Mouse (Mus musculus): ENCODE results near the gene Grin2d.

Gene Grin2d

DNA sequence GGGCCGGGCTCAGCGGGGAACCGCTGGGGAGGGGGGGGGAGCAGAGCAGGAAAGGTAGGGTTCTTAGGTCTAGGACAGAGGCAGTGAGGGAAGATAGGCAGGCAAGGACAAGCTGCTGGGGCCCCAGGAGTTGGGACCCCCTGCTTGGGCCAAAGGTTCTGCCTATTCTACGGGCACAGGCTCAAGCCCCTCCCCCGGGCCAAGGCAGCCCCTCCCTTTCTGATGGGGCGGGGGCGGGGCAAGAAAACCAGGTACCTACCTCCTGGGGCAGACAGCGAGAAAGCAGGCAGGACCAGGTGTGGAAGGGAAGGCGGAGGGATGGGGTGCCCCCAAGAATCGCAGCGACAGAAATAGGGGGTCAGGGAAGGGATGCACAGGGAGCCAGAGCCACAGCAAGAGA is 69.7 kb downstream of the Grin2d start:
- DNase-seq (ENCODE audit: low spot score in 2 of 2), result no peak

DNA sequence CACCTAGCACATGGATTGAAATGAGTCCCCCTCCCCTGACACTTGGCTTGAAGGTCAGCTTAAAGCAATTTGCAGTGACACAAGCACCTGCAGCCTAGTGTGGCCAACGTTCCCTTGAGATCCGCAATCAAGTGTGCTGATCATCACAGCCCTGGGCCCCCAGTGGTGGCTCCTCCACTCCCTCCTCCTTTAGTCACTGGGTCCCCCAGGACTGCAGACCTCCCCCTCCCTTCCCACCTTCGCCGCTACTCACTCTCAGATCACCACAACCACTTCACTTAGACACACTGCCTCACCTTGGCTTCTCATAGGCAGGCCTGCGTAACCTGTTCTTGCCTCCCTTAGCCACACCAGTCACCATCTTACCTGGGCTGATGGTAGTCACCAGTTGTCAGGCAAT is 72.2 kb downstream of the Grin2d start:
- DNase-seq (ENCODE audit: low spot score in 2 of 2), result no peak

DNA sequence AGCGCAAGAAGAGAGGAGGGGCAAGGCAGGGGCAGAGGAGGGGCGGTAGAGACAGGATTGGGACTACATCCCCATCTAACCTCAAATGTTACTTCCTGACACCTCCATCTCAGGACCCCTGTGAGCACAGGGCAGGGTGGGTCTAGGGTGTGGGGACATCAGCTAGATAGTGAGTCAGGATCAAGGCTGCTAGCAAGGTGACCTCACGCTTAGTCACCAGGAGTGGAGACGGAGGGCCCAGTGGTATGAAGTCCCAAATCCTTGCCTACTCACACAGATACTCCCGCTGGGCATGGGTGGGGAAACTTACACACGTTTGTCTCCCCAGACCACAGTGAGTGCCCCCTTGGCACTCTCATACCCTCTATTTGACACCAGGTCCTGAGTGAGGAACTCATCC is 75.6 kb downstream of the Grin2d start:
- no peak for DNase-seq (ENCODE audit: low spot score in 2 of 2)

DNA sequence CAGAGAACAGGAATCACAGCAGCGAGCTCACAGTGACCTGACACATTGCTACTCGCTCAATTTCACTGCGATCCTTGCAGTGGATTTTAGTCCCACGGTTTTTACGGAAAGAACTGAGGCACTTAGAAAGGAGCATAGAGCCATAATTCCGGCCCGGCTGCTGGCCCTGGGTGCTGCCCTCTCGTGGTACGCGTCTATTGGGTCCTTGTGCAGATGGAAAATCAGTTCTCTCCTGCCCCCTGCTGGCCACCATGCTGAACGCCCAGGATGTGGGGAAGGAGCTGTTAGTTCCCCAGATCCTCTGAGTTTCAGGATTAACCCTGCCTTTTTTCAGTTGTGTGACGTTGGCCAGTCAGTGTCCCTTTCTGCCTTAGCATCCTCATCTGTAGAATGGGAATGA is 76.8 kb downstream of the Grin2d start:
- peak; percentile 84 to 87 for DNase-seq (ENCODE audit: low spot score in 2 of 2)

DNA sequence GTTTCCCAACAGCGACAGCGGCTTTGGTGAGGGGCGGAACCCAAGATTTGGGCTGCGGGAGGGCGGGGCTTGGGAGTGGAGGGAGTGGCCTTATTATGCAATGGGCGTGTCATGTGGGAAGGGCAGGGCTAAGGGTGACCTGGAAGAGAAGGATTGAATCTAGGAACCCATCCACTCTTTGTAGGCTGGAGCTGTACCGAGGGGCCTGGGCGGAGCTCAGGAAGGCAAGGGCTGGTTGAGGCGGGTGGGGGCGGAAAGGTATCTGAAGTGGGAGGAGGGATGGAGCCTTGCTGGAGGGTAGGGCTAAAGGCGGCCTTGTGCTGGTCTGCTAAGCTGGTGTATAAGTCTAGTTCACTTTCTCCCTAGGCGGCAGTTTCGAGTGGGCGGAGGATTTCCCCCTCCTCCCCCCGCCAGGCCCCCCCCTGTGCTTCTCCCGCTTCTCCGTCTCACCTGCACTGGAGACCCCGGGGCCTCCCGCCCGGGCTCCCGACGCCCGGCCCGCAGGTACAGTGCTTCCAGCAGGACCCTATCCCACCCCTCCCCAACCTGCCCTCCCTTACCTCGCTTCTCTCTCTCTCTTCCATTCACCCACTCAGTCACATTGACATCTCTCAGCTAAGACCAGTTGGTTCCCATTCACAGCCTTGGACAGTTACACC is 77.5 kb downstream of the Grin2d start:
- DNase-seq (ENCODE audit: low spot score in 2 of 2), result no peak

DNA sequence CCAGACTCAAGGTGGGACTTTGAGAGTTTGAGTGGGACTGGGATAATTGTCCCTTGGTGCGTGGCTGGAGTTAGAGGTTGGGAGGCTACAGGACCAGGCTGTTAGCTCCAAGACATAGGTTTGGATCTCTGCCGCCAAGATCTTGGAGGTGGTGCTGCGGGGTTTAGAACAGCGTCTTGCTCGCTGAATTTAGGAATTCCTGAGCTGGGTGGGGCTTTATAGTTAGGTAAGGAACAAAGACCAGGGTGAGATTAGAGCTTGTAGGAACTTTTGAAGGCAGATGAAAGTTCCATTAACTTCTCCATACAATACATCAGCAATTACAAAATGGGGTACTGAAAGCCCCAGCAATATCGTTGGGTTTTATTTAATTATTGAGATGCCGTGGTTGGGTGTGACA is 78.2 kb downstream of the Grin2d start:
- DNase-seq (ENCODE audit: low spot score in 2 of 2), result no peak

DNA sequence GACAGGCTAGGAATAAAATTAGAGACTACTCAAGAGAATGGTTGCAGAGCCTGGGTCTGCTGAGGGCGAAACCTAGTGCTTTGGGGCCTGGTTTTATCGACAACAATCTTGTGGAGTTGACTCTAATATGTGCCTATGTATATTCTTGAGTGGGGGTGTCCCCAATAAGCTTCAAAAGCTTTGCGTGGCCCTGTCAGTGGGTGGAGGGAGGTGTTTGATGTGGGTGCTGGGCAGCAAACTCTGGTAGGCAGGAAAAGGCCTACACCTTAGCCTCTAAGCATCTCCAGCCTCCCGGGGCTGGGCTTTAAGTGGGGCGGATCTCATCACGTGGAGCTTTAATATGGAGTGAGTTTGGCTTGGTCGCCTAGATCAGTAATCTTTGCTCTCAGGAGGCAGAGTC is 79.2 kb downstream of the Grin2d start:
- DNase-seq (ENCODE audit: low spot score in 2 of 2), result no peak

DNA sequence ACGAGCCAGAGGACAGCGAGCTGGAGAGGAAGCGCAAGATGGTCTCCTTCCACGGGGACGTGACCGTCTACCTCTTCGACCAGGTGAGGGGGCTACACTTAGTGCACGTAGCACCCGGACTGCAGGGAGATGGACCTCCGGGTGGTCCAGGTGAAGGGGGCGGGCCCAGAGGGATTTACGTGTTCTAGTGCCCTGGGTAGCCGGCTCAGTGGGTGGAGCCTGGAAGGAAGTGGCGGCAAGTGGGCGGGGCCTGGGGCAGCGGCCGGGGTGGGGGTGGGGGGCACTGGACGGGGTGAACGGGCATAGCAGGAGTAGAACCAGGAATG is 79.7 kb downstream of the Grin2d start:
- no peak for DNase-seq (ENCODE audit: low spot score in 2 of 2)

DNA sequence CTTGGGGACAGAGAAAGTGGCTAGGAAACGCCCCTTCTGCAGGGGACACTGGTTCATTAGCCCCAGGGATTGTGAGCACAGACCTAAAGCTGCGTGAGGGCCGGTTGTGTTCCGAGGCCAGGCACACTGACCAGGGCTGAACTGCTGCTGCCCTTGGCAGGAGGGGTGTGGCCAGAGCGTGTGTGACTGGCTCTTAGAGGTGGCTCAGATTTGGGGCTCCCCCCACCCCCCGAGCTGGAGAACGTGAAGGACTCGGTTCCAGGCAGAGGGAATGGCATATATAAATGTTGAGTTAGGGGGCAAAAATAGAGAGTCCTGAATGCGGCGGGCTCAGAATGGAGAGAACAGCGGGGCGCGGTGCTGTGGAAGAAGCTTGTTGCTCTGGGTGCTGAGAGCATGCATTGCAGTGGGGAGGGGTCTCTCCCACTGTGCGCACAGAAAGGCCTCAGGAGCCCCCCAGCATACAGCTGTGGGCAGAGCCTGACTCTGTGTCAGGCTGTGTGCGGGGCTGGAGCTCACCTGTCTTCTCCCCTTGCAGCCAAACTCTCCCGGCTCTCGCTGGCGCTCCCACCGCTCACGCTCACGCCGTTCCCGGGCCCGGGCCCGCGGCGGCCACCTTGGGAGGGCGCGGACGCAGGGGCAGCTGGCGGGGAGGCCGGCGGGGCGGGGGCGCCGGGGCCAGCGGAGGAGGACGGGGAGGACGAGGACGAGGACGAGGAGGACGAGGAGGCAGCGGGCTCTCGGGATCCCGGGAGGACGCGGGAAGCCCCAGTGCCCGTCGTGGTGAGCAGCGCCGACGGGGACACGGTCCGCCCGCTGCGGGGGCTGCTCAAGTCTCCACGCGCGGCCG is 80.3 kb downstream of the Grin2d start:
- DNase-seq (ENCODE audit: low spot score in 2 of 2), result no peak

DNA sequence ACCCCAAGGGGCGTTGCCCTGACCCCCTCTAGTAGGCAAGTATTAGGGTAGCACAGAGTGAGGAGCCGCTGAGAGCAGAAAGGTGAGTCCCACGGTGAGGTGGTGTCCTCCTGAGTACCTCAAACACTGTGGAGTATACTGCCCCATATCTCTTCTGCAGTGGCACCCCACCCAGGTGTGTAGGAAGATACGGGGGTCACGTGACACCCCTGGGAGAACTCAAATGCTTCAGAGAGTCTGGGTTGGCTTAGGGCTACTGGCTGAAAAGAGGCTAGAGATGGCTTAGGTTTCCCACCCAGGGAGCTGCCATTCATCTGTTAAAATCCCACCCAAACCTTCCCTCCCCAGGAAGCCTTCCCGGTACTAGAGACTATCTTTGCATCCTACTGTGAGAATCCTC is 81.2 kb downstream of the Grin2d start:
- no peak for DNase-seq (ENCODE audit: low spot score in 2 of 2)

DNA sequence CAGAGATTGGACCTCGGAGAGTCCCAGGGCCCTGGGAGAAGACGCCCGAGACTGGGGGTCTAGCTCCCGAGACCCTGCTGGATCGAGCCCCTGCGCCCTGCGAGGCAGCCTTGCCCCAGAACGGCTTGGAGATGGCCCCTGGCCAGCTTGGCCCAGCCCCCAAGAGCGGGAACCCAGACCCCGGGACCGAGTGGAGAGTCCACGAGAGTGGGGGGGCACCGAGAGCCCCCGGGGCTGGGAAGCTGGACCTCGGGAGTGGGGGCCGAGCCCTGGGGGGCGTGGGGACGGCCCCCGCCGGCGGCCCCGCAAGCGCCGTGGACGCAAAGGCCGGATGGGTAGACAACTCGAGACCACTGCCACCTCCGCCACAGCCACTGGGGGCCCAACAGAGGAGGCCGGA is 83.2 kb downstream of the Grin2d start:
- no peak for DNase-seq (ENCODE audit: low spot score in 2 of 2)

DNA sequence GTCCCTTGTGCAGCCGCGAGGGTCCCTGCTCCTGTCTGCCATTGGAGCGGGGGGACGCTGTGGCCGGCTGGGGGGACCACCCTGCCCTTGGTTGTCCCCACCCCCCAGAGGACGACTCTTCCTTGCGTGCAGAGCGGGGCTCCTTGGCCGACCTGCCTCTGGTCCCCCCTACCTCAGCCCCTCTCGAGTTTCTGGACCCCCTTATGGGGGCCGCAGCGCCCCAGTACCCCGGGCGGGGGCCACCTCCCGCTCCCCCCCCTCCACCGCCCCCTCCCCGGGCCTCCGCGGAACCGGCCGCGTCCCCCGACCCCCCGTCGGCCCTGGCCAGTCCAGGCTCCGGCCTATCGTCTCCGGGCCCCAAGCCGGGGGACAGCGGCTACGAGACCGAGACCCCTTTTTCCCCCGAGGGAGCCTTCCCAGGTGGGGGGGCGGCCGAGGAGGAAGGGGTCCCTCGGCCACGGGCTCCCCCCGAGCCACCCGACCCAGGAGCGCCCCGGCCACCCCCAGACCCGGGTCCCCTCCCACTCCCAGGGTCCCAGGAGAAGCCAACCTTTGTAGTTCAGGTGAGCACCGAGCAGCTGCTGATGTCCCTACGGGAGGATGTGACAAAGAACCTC is 84.1 kb downstream of the Grin2d start:
- no peak for DNase-seq (ENCODE audit: low spot score in 2 of 2)

DNA sequence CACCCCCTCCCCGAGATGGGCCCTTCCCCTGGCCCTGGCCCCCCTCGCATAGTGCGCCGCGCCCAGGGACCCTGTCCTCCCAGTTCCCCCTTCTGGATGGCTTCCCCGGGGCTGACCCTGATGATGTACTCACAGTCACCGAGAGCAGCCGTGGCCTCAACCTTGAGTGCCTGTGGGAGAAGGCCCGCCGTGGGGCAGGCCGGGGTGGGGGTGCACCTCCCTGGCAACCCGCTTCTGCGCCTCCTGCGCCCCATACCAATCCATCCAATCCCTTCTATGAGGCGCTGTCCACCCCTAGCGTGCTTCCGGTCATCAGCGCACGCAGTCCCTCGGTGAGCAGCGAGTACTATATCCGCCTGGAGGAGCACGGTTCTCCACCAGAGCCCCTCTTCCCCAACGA is 84.9 kb downstream of the Grin2d start:
- no peak for DNase-seq (ENCODE audit: low spot score in 2 of 2)

DNA sequence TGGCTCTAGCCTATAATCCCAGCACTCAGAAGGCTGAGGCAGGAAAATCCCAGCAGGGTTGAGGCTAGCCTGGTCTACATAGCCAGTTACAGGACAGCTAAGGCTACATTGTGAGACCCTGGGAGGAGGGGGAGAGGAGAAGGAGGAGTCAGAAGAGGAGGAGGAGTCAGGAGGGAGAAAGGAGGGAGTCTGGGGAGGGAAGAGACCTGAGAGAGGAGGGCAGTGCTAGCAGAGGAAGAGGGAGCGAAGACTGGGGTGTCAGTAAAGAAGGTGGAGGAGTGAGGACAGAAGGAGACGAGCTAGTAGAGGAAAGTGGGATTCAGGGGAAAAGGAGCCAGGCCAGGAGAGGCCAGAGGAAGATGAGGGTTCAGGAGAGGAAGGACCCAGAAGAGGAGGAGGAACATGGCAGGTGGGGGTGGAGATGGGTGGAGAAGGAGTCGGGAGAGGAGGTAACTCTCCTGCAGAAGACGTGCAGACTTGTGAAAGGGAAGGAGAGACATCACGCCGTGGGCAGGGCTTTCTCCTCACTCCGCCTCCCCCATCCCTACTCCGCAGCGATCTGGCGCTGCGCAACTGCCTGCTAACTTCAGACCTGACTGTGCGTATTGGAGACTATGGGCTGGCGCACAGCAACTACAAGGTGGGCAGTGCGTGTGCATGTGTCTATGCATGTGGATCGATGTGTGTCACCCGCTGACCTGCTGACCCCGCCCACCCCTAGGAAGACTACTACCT is 86.3 kb downstream of the Grin2d start:
- DNase-seq (ENCODE audit: low spot score in 2 of 2), result no peak

DNA sequence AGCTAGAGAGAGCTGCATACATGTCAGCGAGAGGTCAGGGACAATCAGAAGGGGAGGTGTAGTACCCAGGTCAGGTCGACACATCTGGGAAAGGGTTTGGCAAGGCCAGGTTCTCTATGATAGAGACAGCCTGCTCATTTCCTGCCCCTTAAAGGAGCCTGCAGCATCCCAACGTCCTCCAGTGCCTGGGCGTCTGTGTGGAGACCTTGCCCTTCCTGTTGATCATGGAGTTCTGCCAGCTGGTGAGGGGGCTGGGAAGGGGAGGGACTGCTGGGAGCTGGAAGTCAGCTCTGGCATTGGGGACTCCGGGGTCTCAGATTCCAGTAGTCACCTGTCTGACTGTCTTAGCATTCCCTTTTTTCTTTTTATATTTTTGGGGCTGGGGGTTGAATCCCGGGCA is 87.5 kb downstream of the Grin2d start:
- no peak for DNase-seq (ENCODE audit: low spot score in 2 of 2)

DNA sequence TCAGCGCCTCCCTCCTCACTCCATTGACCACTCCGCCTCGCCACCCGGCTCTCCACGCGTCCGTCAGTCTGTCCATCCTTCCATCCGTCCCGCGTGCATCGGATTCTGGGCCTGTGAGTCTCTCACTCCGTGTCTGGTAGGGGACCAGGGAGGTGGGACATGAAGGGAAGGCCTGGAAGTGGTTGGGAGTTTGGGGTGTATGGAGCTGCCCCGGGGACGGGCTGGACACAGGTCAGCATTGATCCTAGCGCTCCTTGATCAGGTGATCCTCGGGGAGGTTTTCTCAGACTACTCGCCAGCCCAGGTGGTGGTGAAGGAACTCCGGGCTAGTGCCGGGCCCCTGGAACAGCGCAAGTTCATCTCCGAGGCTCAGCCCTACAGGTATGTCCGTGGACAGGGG is 90.5 kb downstream of the Grin2d start:
- DNase-seq (ENCODE audit: low spot score in 2 of 2), result no peak

DNA sequence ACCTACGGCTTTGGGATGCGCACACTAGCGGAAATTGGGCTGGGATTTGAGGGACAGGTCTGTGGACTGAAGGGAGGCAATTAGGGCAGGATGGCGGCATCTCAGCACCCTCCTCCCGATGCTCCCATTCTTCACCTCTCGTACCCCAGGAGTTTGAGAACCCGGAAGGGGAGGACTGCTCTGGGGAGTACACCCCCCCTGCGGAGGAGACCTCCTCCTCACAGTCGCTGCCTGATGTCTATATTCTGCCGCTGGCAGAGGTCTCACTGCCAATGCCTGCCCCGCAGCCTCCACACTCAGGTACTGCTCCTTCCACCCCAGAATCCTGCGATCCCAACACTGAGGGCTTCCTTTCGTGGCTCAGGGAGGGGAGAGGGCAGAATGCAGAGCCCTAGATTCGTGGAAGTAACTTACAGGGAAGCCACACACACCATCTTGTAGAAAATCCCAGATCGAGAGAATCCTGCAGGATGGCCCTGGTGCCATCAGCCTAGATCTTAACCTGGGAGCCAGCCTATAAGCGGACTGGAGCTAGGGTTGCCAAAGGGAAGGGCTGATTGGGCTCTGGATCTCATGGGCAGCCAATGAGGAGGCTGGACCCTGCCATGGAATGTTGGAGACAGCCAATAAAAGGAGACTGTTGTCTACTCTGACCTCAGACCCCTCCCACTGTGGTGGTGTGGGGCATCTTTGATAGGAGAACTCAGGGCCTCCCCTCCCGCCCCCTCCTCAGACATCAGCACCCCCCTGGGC is 91.3 kb downstream of the Grin2d start:
- DNase-seq (ENCODE audit: low spot score in 2 of 2), result peak; percentile 61 to 81

DNA sequence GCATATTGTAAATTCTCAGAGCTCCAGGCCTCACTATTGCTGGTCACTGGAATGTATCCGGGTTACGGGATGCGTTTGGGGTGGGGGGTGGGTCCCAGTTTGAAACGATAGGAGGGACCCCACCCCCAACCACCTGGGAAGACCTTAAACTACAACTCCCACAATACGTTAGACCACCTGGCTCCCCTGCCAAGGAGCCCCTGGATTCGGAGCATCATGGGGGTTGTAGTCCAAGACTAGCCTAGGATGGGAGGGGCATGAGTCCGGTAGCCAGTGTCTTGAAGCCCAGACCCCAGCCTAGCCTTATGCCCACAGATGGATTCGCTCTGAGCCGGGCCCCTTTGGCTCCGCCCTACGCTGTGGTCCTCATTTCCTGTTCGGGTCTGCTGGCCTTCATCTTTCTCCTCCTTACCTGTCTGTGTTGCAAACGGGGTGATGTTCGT is 92.0 kb downstream of the Grin2d start:
- DNase-seq (ENCODE audit: low spot score in 2 of 2), result no peak

DNA sequence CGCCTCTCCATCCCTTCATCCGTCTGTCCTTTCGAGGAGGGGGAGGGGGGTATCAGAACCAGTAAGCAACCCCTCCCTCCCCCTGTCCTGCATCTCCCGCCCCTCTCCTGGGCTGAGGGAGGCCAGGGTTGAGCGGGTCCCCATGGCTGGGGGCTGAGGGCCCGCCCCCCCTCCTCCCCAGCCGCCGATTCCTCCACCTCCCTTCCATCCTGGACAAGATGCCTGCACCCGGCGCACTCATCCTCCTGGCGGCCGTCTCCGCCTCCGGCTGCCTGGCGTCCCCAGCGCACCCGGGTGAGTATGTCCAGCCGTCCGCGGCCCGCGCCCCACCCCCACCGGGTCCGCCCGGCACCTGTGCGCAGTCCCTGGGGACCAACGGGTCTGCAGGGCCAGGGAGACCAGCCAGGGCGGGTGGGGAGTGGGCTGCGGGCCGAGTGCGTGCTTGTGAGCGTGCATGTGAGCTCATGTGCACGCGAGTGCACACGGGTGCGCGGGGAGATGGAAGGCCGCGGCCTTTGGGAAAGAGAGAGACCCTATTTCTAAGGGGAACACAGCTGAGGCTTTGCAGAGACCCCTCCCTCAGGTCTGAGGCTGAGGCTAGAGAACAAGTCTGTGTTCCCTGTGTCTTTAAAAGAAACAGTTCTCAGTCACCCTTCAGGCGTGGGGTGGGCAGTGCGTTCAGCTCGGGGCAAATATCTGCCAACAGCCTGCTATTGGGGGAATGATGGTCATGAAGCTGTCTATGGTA is 92.6 kb downstream of the Grin2d start:
- DNase-seq (ENCODE audit: low spot score in 2 of 2), result peak in 1 of 2 experiments; percentile 51

DNA sequence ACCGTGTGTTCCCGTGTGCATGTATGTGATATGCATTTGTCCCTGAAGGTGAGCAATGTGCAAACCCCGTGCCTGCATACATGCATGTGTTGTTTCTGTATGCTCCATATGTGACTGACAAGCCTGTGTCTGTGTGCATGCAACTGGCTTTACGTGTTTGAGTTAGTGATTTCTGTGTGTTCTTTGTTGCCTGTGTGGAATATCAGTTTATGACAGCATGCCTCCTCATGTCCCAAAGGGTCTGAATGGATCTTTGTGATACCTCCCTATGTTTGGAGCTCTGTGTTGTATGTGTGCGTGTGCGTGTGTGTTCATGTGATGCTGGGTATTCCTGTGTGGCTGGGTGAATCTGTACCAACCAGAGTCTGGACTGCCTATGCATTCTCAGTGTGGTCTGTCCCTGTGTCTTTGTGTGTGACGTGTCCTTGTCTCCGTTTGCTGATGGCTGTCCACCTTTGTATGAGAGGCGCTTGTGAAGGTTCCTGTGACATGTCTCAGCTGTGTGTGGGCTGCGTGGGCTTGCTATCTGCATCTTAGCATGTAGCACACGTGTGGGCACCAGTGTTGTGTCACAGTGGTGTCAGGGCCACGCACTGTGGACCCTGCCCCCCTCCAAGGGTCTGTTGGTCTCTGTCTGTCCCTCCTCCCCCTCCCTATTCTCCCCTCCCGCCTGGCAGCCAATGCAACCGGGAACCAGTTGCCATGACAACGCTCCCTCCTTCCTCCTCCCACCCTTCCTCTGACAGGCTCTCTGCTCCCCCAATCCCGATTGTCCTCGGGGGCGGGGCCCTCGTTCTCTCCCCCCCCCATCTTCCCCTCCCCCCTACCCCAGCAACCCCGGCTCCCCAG is 93.4 kb downstream of the Grin2d start, which contains the start of gene Sult2b1:
Gene Sult2b1 (minus strand): TSS at position 146 of the 849 bp plus-strand sequence.
- peak; percentile 92 to 96 for DNase-seq (ENCODE audit: low spot score in 2 of 2)
